Mouse (Mus musculus) bone marrow macrophage, adult 2 months (primary cell): ENCODE data around the gene D930048N14Rik. TPM values are rescaled to one million over a fixed set of nuclear protein-coding genes. Genes with fewer than 3 reads are reported as not detected.
"Not testable (repeated sequence)": the region's sequence is repeated elsewhere in the genome, so short reads cannot be mapped to it uniquely, and the experiment has no call there.

ENCODE experiments used
- H3K27ac ChIP-seq: 2 replicates; pipeline ENCODE4 v1.5.1; 2012; ENCODE audit warnings: low read depth, low read length; ENCODE audit not compliant: insufficient read depth
- H3K4me1 ChIP-seq: 2 replicates; pipeline ENCODE4 v1.6.1; 2012; ENCODE audit warnings: low read length; ENCODE audit not compliant: control insufficient read depth, insufficient read depth
- H3K4me3 ChIP-seq: 2 replicates; pipeline ENCODE4 v1.5.1; 2012; ENCODE audit warnings: mild to moderate bottlenecking, low read length, moderate library complexity; ENCODE audit not compliant: insufficient read depth
- CTCF ChIP-seq: IDR thresholded peaks from 2 replicates; pipeline ENCODE4 v1.5.1; 2012; ENCODE audit warnings: low read depth, mild to moderate bottlenecking, low read length, moderate library complexity
- POLR2A ChIP-seq: IDR thresholded peaks from 2 replicates; pipeline ENCODE4 v1.6.1; 2012; ENCODE audit warnings: mild to moderate bottlenecking, low read depth, low read length, borderline replicate concordance
- polyA plus RNA-seq: library from polyadenylated mRNA; stranded (reverse); fragments of >200 nt; gene quantifications from 2 replicates; pipeline ENCODE4 v1.2.4, GENCODE M21; 2012; ENCODE audit not compliant: missing spikeins, insufficient read depth, insufficient read length

Gene D930048N14Rik
- polyA plus RNA-seq, 1 experiment, result 8.1 TPM

- H3K27ac ChIP-seq, result peak overlapping the region; percentile 98
- peak overlapping the region; percentile 72 for H3K4me3 ChIP-seq
- 0 out of 2 replicates have a peak, but pooled peaks cover 5% of the 10 kb centered on the region for H3K4me1 ChIP-seq
- TF ChIP-seq POLR2A, result no peak
- TF ChIP-seq CTCF, result no peak
Measured at GRCm38 (mm10) chr11:51689343-51689742, 38.6 kb downstream of the D930048N14Rik start.

- H3K4me1 ChIP-seq, H3K27ac ChIP-seq, H3K4me3 ChIP-seq: not testable (repeated sequence)
Measured at GRCm38 (mm10) chr11:51690597-51690996, 39.8 kb downstream of the D930048N14Rik start.

- TF ChIP-seq POLR2A (no peak), CTCF (no peak)
- no peak overlapping the region for H3K27ac ChIP-seq
- H3K4me1 ChIP-seq, result 0 out of 2 replicates have a peak, but pooled peaks cover 2% of the 10 kb centered on the region
- H3K4me3 ChIP-seq, result no peak overlapping the region
Measured at GRCm38 (mm10) chr11:51694984-51695383, 44.2 kb downstream of the D930048N14Rik start.

- no peak for TF ChIP-seq POLR2A
- TF ChIP-seq CTCF, result no peak
- H3K4me3 ChIP-seq, result no peak overlapping the region
- H3K27ac ChIP-seq, result no peak overlapping the region
- H3K4me1 ChIP-seq, result peaks cover 4% of the 10 kb centered on the region; the same call in 1 of the 2 replicates
Measured at GRCm38 (mm10) chr11:51702831-51703230, 52.1 kb downstream of the D930048N14Rik start.

- H3K27ac ChIP-seq, result no peak overlapping the region
- peaks cover 4% of the 10 kb centered on the region; the same call in 1 of the 2 replicates for H3K4me1 ChIP-seq
- no peak overlapping the region for H3K4me3 ChIP-seq
- TF ChIP-seq POLR2A (no peak), CTCF (peak; percentile 54)
Measured at GRCm38 (mm10) chr11:51703379-51703998, 52.7 kb downstream of the D930048N14Rik start.

- Histone ChIP-seq H3K4me1 (peaks cover 4% of the 10 kb centered on the region; the same call in 1 of the 2 replicates), H3K4me3 (no peak overlapping the region), H3K27ac (no peak overlapping the region)
- TF ChIP-seq CTCF (no peak), POLR2A (no peak)
Measured at GRCm38 (mm10) chr11:51706451-51706850, 55.7 kb downstream of the D930048N14Rik start.

GRCm38 (mm10) chr11:51707080-51707479, 56.3 kb downstream of the D930048N14Rik start:
- peaks cover 4% of the 10 kb centered on the region; the same call in 1 of the 2 replicates for H3K4me1 ChIP-seq
- TF ChIP-seq CTCF (no peak), POLR2A (no peak)

More at GRCm38 (mm10) chr11:51707080-51707479, 56.3 kb downstream of the D930048N14Rik start:
- Histone ChIP-seq H3K27ac (no peak overlapping the region), H3K4me3 (no peak overlapping the region)

Other genes starting within 250 kb of the D930048N14Rik start
- gene Phykpl, start 66.2 kb upstream of the D930048N14Rik start, polyA plus RNA-seq, result 8.4 and 8.8 TPM in 2 replicates
- 144 and 159 TPM in 2 replicates for gene Hnrnpab, start 44.1 kb upstream of the D930048N14Rik start, polyA plus RNA-seq
- gene Nhp2, start 31.2 kb upstream of the D930048N14Rik start, polyA plus RNA-seq, result 33.9 and 38.8 TPM in 2 replicates
- 42.4 and 43.7 TPM in 2 replicates for gene Rmnd5b, start 15.1 kb upstream of the D930048N14Rik start, polyA plus RNA-seq
- 8.7 and 9.8 TPM in 2 replicates for gene N4bp3, start 112 bp upstream of the D930048N14Rik start, polyA plus RNA-seq
- gene 0610009B22Rik, start 37.9 kb downstream of the D930048N14Rik start, polyA plus RNA-seq, result 39.2 and 40.0 TPM in 2 replicates
- gene Sec24a, start 112.7 kb downstream of the D930048N14Rik start, polyA plus RNA-seq, result 12.0 and 12.6 TPM in 2 replicates
- 51.9 and 52.7 TPM in 2 replicates for gene Sar1b, start 112.7 kb downstream of the D930048N14Rik start, polyA plus RNA-seq
- gene Jade2, start 206.7 kb downstream of the D930048N14Rik start, polyA plus RNA-seq, result 13.4 and 14.6 TPM in 2 replicates